Mouse (Mus musculus): ENCODE data around the gene Ctnna2. TPM values are rescaled to one million over a fixed set of nuclear protein-coding genes. Genes with fewer than 3 reads are reported as not detected.

Gene Ctnna2
- polyA plus RNA-seq, 1 experiment = not detected

- Histone ChIP-seq H3K4me3 (no peak overlapping the region), H3K79me2 (ENCODE audit: control insufficient read depth, insufficient read depth) (no peaks in the 10 kb centered on the region), H3K4me2 (ENCODE audit: low read depth) (no peak overlapping the region), H3K27me3 (ENCODE audit: control insufficient read depth, insufficient read depth, insufficient read length) (no peaks in the 10 kb centered on the region), H3K36me3 (ENCODE audit: control insufficient read depth, insufficient read depth) (no peaks in the 10 kb centered on the region), H3ac (ENCODE audit: control insufficient read depth, insufficient read length) (no peak overlapping the region)
- TF ChIP-seq TCF12 (IDR thresholded peaks at IDR 0.05; ENCODE audit: insufficient read depth, poor library complexity, severe bottlenecking) = no peak
- TF ChIP-seq POLR2A (IDR thresholded peaks at IDR 0.05; ENCODE audit: insufficient read length, low read depth) = no peak
- no peak for TF ChIP-seq MYOG (IDR thresholded peaks at IDR 0.05; ENCODE audit: control insufficient read depth in 1 of 3, insufficient read depth in 1 of 3, insufficient read length in 2 of 3, low read depth in 2 of 3)
- no peak for TF ChIP-seq CEBPB (IDR thresholded peaks at IDR 0.05; ENCODE audit: insufficient read depth, poor library complexity, severe bottlenecking)
- no peak for TF ChIP-seq MYOD1 (IDR thresholded peaks at IDR 0.05; ENCODE audit: control insufficient read depth in 1 of 3, insufficient read length in 2 of 3, low read depth in 2 of 3)
- no peak for TF ChIP-seq SRF (IDR thresholded peaks at IDR 0.05; ENCODE audit: control insufficient read depth, insufficient read length, low read depth)
- no peak for TF ChIP-seq TCF3 (IDR thresholded peaks at IDR 0.05; ENCODE audit: insufficient read length, low read depth)
- TF ChIP-seq MAX (IDR thresholded peaks at IDR 0.05; ENCODE audit: low read depth) = no peak
- TF ChIP-seq POLR2AphosphoS2 (IDR thresholded peaks at IDR 0.05; ENCODE audit: insufficient read length, low read depth) = no peak
- TF ChIP-seq E2F4 (IDR thresholded peaks at IDR 0.05; ENCODE audit: insufficient read depth) = no peak
- no peak for TF ChIP-seq USF1 (IDR thresholded peaks at IDR 0.05; ENCODE audit: low read depth)
- no peak for TF ChIP-seq REST (IDR thresholded peaks at IDR 0.05; ENCODE audit: insufficient read depth, insufficient read length)
Observed at GRCm38 (mm10) chr6:77486658-77487057, 492.8 kb downstream of the Ctnna2 start.

GRCm38 (mm10) chr6:77482081-77482480, 497.4 kb downstream of the Ctnna2 start:
- no peak for TF ChIP-seq POLR2AphosphoS2 (IDR thresholded peaks at IDR 0.05; ENCODE audit: insufficient read length, low read depth)
- TF ChIP-seq CEBPB (IDR thresholded peaks at IDR 0.05; ENCODE audit: insufficient read depth, poor library complexity, severe bottlenecking) = no peak
- TF ChIP-seq TCF3 (IDR thresholded peaks at IDR 0.05; ENCODE audit: insufficient read length, low read depth) = no peak
- TF ChIP-seq POLR2A (IDR thresholded peaks at IDR 0.05; ENCODE audit: insufficient read length, low read depth) = no peak
- no peak for TF ChIP-seq E2F4 (IDR thresholded peaks at IDR 0.05; ENCODE audit: insufficient read depth)
- TF ChIP-seq MYOD1 (IDR thresholded peaks at IDR 0.05; ENCODE audit: control insufficient read depth in 1 of 3, insufficient read length in 2 of 3, low read depth in 2 of 3) = no peak
- TF ChIP-seq MAX (IDR thresholded peaks at IDR 0.05; ENCODE audit: low read depth) = no peak
- TF ChIP-seq TCF12 (IDR thresholded peaks at IDR 0.05; ENCODE audit: insufficient read depth, poor library complexity, severe bottlenecking) = no peak
- TF ChIP-seq MYOG (IDR thresholded peaks at IDR 0.05; ENCODE audit: control insufficient read depth in 1 of 3, insufficient read depth in 1 of 3, insufficient read length in 2 of 3, low read depth in 2 of 3) = no peak
- no peaks in the 10 kb centered on the region for H3K79me2 ChIP-seq (ENCODE audit: control insufficient read depth, insufficient read depth)

GRCm38 (mm10) chr6:77475354-77475753, 504.1 kb downstream of the Ctnna2 start:
- Histone ChIP-seq H3K4me3 (no peak overlapping the region), H3K36me3 (ENCODE audit: control insufficient read depth, insufficient read depth) (no peaks in the 10 kb centered on the region), H3K79me2 (ENCODE audit: control insufficient read depth, insufficient read depth) (no peaks in the 10 kb centered on the region), H3K27me3 (ENCODE audit: control insufficient read depth, insufficient read depth, insufficient read length) (no peaks in the 10 kb centered on the region), H3ac (ENCODE audit: control insufficient read depth, insufficient read length) (no peak overlapping the region), H3K4me2 (ENCODE audit: low read depth) (no peak overlapping the region)
- TF ChIP-seq USF1 (IDR thresholded peaks at IDR 0.05; ENCODE audit: low read depth) (no peak), TCF3 (IDR thresholded peaks at IDR 0.05; ENCODE audit: insufficient read length, low read depth) (no peak), MYOD1 (IDR thresholded peaks at IDR 0.05; ENCODE audit: control insufficient read depth in 1 of 3, insufficient read length in 2 of 3, low read depth in 2 of 3) (no peak), E2F4 (IDR thresholded peaks at IDR 0.05; ENCODE audit: insufficient read depth) (no peak), MYOG (IDR thresholded peaks at IDR 0.05; ENCODE audit: control insufficient read depth in 1 of 3, insufficient read depth in 1 of 3, insufficient read length in 2 of 3, low read depth in 2 of 3) (no peak), POLR2AphosphoS2 (IDR thresholded peaks at IDR 0.05; ENCODE audit: insufficient read length, low read depth) (no peak), SRF (IDR thresholded peaks at IDR 0.05; ENCODE audit: control insufficient read depth, insufficient read length, low read depth) (no peak), REST (IDR thresholded peaks at IDR 0.05; ENCODE audit: insufficient read depth, insufficient read length) (no peak), MAX (IDR thresholded peaks at IDR 0.05; ENCODE audit: low read depth) (no peak), TCF12 (IDR thresholded peaks at IDR 0.05; ENCODE audit: insufficient read depth, poor library complexity, severe bottlenecking) (no peak), POLR2A (IDR thresholded peaks at IDR 0.05; ENCODE audit: insufficient read length, low read depth) (no peak), CEBPB (IDR thresholded peaks at IDR 0.05; ENCODE audit: insufficient read depth, poor library complexity, severe bottlenecking) (no peak)

More at GRCm38 (mm10) chr6:77482081-77482480, 497.4 kb downstream of the Ctnna2 start:
- H3K36me3 ChIP-seq (ENCODE audit: control insufficient read depth, insufficient read depth) = no peaks in the 10 kb centered on the region
- no peak overlapping the region for H3K4me3 ChIP-seq
- H3ac ChIP-seq (ENCODE audit: control insufficient read depth, insufficient read length) = no peak overlapping the region
- H3K4me2 ChIP-seq (ENCODE audit: low read depth) = no peak overlapping the region
- H3K27me3 ChIP-seq (ENCODE audit: control insufficient read depth, insufficient read depth, insufficient read length) = no peaks in the 10 kb centered on the region

GRCm38 (mm10) chr6:77473256-77473655, 506.2 kb downstream of the Ctnna2 start:
- no peaks in the 10 kb centered on the region for H3K36me3 ChIP-seq (ENCODE audit: control insufficient read depth, insufficient read depth)
- H3K4me2 ChIP-seq (ENCODE audit: low read depth) = no peak overlapping the region
- no peak overlapping the region for H3ac ChIP-seq (ENCODE audit: control insufficient read depth, insufficient read length)
- H3K4me3 ChIP-seq = no peak overlapping the region
- TF ChIP-seq MAX (IDR thresholded peaks at IDR 0.05; ENCODE audit: low read depth) (no peak), REST (IDR thresholded peaks at IDR 0.05; ENCODE audit: insufficient read depth, insufficient read length) (no peak)
- no peaks in the 10 kb centered on the region for H3K27me3 ChIP-seq (ENCODE audit: control insufficient read depth, insufficient read depth, insufficient read length)
- no peaks in the 10 kb centered on the region for H3K79me2 ChIP-seq (ENCODE audit: control insufficient read depth, insufficient read depth)

GRCm38 (mm10) chr6:77468058-77468457, 511.4 kb downstream of the Ctnna2 start:
- TF ChIP-seq USF1 (IDR thresholded peaks at IDR 0.05; ENCODE audit: low read depth) (no peak), MYOG (IDR thresholded peaks at IDR 0.05; ENCODE audit: control insufficient read depth in 1 of 3, insufficient read depth in 1 of 3, insufficient read length in 2 of 3, low read depth in 2 of 3) (no peak), MYOD1 (IDR thresholded peaks at IDR 0.05; ENCODE audit: control insufficient read depth in 1 of 3, insufficient read length in 2 of 3, low read depth in 2 of 3) (no peak), POLR2A (IDR thresholded peaks at IDR 0.05; ENCODE audit: insufficient read length, low read depth) (no peak), E2F4 (IDR thresholded peaks at IDR 0.05; ENCODE audit: insufficient read depth) (no peak), POLR2AphosphoS2 (IDR thresholded peaks at IDR 0.05; ENCODE audit: insufficient read length, low read depth) (no peak), TCF3 (IDR thresholded peaks at IDR 0.05; ENCODE audit: insufficient read length, low read depth) (no peak), MAX (IDR thresholded peaks at IDR 0.05; ENCODE audit: low read depth) (no peak), REST (IDR thresholded peaks at IDR 0.05; ENCODE audit: insufficient read depth, insufficient read length) (no peak), TCF12 (IDR thresholded peaks at IDR 0.05; ENCODE audit: insufficient read depth, poor library complexity, severe bottlenecking) (no peak), CEBPB (IDR thresholded peaks at IDR 0.05; ENCODE audit: insufficient read depth, poor library complexity, severe bottlenecking) (no peak), SRF (IDR thresholded peaks at IDR 0.05; ENCODE audit: control insufficient read depth, insufficient read length, low read depth) (no peak)

More at GRCm38 (mm10) chr6:77468058-77468457, 511.4 kb downstream of the Ctnna2 start:
- Histone ChIP-seq H3K4me2 (ENCODE audit: low read depth) (no peak overlapping the region), H3K27me3 (ENCODE audit: control insufficient read depth, insufficient read depth, insufficient read length) (no peaks in the 10 kb centered on the region), H3ac (ENCODE audit: control insufficient read depth, insufficient read length) (no peak overlapping the region), H3K79me2 (ENCODE audit: control insufficient read depth, insufficient read depth) (no peaks in the 10 kb centered on the region), H3K36me3 (ENCODE audit: control insufficient read depth, insufficient read depth) (no peaks in the 10 kb centered on the region), H3K4me3 (no peak overlapping the region)
